Comparison of ENCODE assay signal across 19 mouse cellular contexts in the genomic region with DNA sequence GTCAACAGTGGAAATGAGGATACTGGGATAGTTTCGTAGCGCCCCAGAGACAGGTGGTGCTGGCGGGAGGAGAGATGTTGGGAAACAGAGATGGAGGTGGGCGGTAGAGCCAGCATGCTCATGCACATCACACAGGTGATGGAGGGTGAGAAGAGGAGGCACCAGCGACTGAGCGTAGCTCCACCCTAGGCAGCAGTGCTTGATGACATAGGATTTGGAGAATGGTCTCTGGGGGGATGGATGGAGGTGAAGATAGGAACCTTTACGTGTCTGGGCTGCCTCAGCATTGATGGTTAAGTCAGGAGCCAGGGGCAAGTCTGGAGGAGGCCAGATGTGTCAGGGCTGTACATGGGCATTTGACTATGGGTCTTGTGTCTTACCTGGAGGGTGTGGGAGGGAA. TPM values are rescaled to one million over a fixed set of nuclear protein-coding genes. Genes with fewer than 3 reads are reported as not detected.
"Had no signal": no experiment of that assay in that cellular context is flagged by ENCODE, and none has a peak within 500 bp of the region (broad histone marks: within the 10 kb centered on the region; RNA-seq: fewer than 3 reads in every experiment).

No protein-coding gene starts in this region.

- H3K27me3 ChIP-seq: liver, embryonic 15.5 days; lung, embryonic 15.5 days; midbrain, embryonic 13.5 days; midbrain, embryonic 15.5 days; neural tube, embryonic 12.5 days; stomach, embryonic 15.5 days had no signal

- H3K4me2 ChIP-seq: liver, embryonic 15.5 days; lung, embryonic 15.5 days; midbrain, embryonic 11.5 days; midbrain, embryonic 13.5 days; midbrain, embryonic 15.5 days; neural tube, embryonic 12.5 days; stomach, embryonic 15.5 days had no signal

- H3K27ac ChIP-seq: liver, embryonic 15.5 days; lung, embryonic 15.5 days; macrophage; midbrain, embryonic 13.5 days; midbrain, embryonic 15.5 days; neural tube, embryonic 12.5 days; stomach, embryonic 15.5 days; stomach, postnatal 0 days had no signal

- ATAC-seq: liver, postnatal 0 days; lung, postnatal 0 days; midbrain, embryonic 13.5 days; midbrain, embryonic 15.5 days had no signal

- H3K9me3 ChIP-seq: liver, embryonic 15.5 days; lung, embryonic 15.5 days; midbrain, embryonic 15.5 days; neural tube, embryonic 12.5 days; stomach, embryonic 15.5 days had no signal

- DNase-seq: liver, postnatal 0 days; lung, adult 2 months; lung, postnatal 14 days; lung, postnatal 36 days; right cerebral cortex, postnatal 14 days; thymus, postnatal 25 days; thymus, postnatal 4 days had no signal

- H3K4me1 ChIP-seq: megakaryocyte, embryonic 14.5 days; midbrain, embryonic 13.5 days had no signal

- H3K4me3 ChIP-seq: liver, embryonic 15.5 days; lung, embryonic 15.5 days; midbrain, embryonic 13.5 days; midbrain, embryonic 15.5 days; neural tube, embryonic 12.5 days; stomach, embryonic 15.5 days had no signal

- H3K9ac ChIP-seq: liver, embryonic 15.5 days; liver, postnatal 0 days; lung, embryonic 15.5 days; midbrain, embryonic 13.5 days; midbrain, embryonic 15.5 days; neural tube, embryonic 12.5 days; stomach, embryonic 15.5 days had no signal

- H3K36me3 ChIP-seq: liver, embryonic 15.5 days; lung, embryonic 15.5 days; midbrain, embryonic 15.5 days; neural tube, embryonic 12.5 days; stomach, embryonic 15.5 days had no signal

RNA-seq across cellular contexts. Expression of gene Zfp618, which starts 58.7 kb away (rescaled TPM):
- total RNA-seq: neutrophil, adult 5-6 weeks had no signal
- polyA plus RNA-seq: macrophage had no signal
